Mouse (Mus musculus) heart, embryonic 16.5 days (tissue): Measurements from ENCODE around the gene Ephb2. TPM values are rescaled to one million over a fixed set of nuclear protein-coding genes. Genes with fewer than 3 reads are reported as not detected.

Source experiments
- microRNA-seq: library from miRNA; unstranded; fragments of <30 nt; microRNA quantifications from one replicate; pipeline ENCODE4, GENCODE M21; 2017
- polyA plus RNA-seq: library from polyadenylated mRNA; unstranded; fragments of >200 nt; fragmentation: Nextera tagmentation; extraction: Ambion mirVana; gene quantifications from 2 replicates; pipeline ENCODE4 v1.2.1, GENCODE M21; 2015

Ephb2 gene
- polyA plus RNA-seq, 1 experiment from 2014 or later = 0.70 TPM

Small RNA genes lying within 50 kb of the gene (microRNA-seq; reads per million reads assigned to microRNA genes)
- gene Gm22180 = not detected

Other genes with a start within 250 kb of the Ephb2 start
- 19.3 and 22.5 TPM in 2 replicates for gene Kdm1a, start 233.3 kb downstream of the Ephb2 start, polyA plus RNA-seq
- gene Tex46, start 225.6 kb downstream of the Ephb2 start, polyA plus RNA-seq = not detected in 2 replicates
- gene Lactbl1, start 213.4 kb downstream of the Ephb2 start, polyA plus RNA-seq = 0.04 TPM in 1 of 2 replicates, not detected in the other
- gene C1qb, start 50.2 kb upstream of the Ephb2 start, polyA plus RNA-seq = 41.3 and 44.5 TPM in 2 replicates
- gene C1qc, start 57.1 kb upstream of the Ephb2 start, polyA plus RNA-seq = 20.7 and 21.0 TPM in 2 replicates
- 28.6 and 31.6 TPM in 2 replicates for gene C1qa, start 62.8 kb upstream of the Ephb2 start, polyA plus RNA-seq
- 0.02 TPM in 1 of 2 replicates, not detected in the other for gene Epha8, start 120.8 kb upstream of the Ephb2 start, polyA plus RNA-seq
- 3.0 and 3.1 TPM in 2 replicates for gene Zbtb40, start 212.8 kb upstream of the Ephb2 start, polyA plus RNA-seq